Mouse (Mus musculus) embryonic stem cell, embryonic (primary cell): Measurements from ENCODE around the gene Rcbtb2.

Experiments used
- CTCF ChIA-PET, 4 experiments: fragments of 300-600 bp in 2 of 4; fragments of 350-600 bp in 2 of 4; sonication (Branson Sonifier 250); formaldehyde crosslinking; loops; one replicate each; lab custom pipeline; 2022; ENCODE audit warnings: inconsistent platforms in 2 of 4; lab: Charles Lee
- POLR2A ChIA-PET, 4 experiments: fragments of 300-600 bp in 2 of 4; fragments of 350-600 bp in 2 of 4; sonication (Branson Sonifier 250); formaldehyde crosslinking; loops; one replicate each; lab custom pipeline; 2022; ENCODE audit warnings: antibody characterized with exemption in 4 of 4, inconsistent platforms in 1 of 4; lab: Charles Lee

The Rcbtb2 gene

GRCm38 (mm10) chr14:73137234-73137633, 14.4 kb downstream of the Rcbtb2 start:
- POLR2A ChIA-PET, result interaction anchor here in 1 of 4 experiments (0.5 kb wide), 1 partner anchor 394 kb away, joined by 7 read pairs; no protein-coding TSS in a partner anchor
- CTCF ChIA-PET, result no interaction called here

GRCm38 (mm10) chr14:73138483-73138882, 15.6 kb downstream of the Rcbtb2 start:
- POLR2A ChIA-PET, result no interaction called here
- CTCF ChIA-PET, result no interaction called here

- CTCF ChIA-PET, result no interaction called here
- POLR2A ChIA-PET, result no interaction called here
These were observed 17.0 kb downstream of the Rcbtb2 start for GRCm38 (mm10) chr14:73139866-73140265.

- CTCF ChIA-PET, result no interaction called here
- POLR2A ChIA-PET, result interaction anchor here in 2 of 4 experiments (1.1 to 2.9 kb wide), 4 partner anchors 10 to 96 kb away, joined by 4 to 12 read pairs (median 7); partner anchors contain the start of gene Lpar6 (in 1 of the 2)
These were observed 19.0 kb downstream of the Rcbtb2 start for GRCm38 (mm10) chr14:73141800-73142199.

- CTCF ChIA-PET, result interaction anchor here in 2 of 4 experiments (0.6 to 1.0 kb wide), 3 partner anchors 36 to 160 kb away, joined by 3 to 4 read pairs (median 4); no protein-coding TSS in a partner anchor
- POLR2A ChIA-PET, result interaction anchor here in 3 of 4 experiments (0.6 to 2.9 kb wide), 13 partner anchors 9 to 1848 kb away, joined by 3 to 12 read pairs (median 4); partner anchors contain the start of gene Lpar6 (in 1 of the 3)
These were observed 19.6 kb downstream of the Rcbtb2 start for GRCm38 (mm10) chr14:73142421-73142895.

GRCm38 (mm10) chr14:73142896-73143709, 20.3 kb downstream of the Rcbtb2 start:
- POLR2A ChIA-PET, result interaction anchor here in 3 of 4 experiments (0.5 to 2.9 kb wide), 17 partner anchors 9 to 1848 kb away, joined by 3 to 12 read pairs (median 3); partner anchors contain the start of gene Lpar6 (in 1 of the 3)
- CTCF ChIA-PET, result interaction anchor here in 2 of 4 experiments (0.6 to 1.0 kb wide), 3 partner anchors 36 to 160 kb away, joined by 3 to 4 read pairs (median 4); no protein-coding TSS in a partner anchor

GRCm38 (mm10) chr14:73143710-73144420, 21.0 kb downstream of the Rcbtb2 start:
- ChIA-PET POLR2A (interaction anchor here in 3 of 4 experiments (0.5 to 2.9 kb wide), 9 partner anchors 8 to 220 kb away, joined by 3 to 9 read pairs (median 3); no protein-coding TSS in a partner anchor), CTCF (no interaction called here)

- POLR2A ChIA-PET, result no interaction called here
These were observed 22.7 kb downstream of the Rcbtb2 start for GRCm38 (mm10) chr14:73145531-73145930.

GRCm38 (mm10) chr14:73146721-73147120, 23.9 kb downstream of the Rcbtb2 start:
- ChIA-PET CTCF (no interaction called here), POLR2A (interaction anchor here in 1 of 4 experiments (0.7 kb wide), 1 partner anchor 421 kb away, joined by 6 read pairs; no protein-coding TSS in a partner anchor)

More at GRCm38 (mm10) chr14:73145531-73145930, 22.7 kb downstream of the Rcbtb2 start:
- CTCF ChIA-PET, result no interaction called here

- ChIA-PET CTCF (no interaction called here), POLR2A (no interaction called here)
These were observed 25.3 kb downstream of the Rcbtb2 start for GRCm38 (mm10) chr14:73148125-73148524.

GRCm38 (mm10) chr14:73161303-73161702, 38.5 kb downstream of the Rcbtb2 start:
- ChIA-PET CTCF (no interaction called here), POLR2A (no interaction called here)

GRCm38 (mm10) chr14:73162192-73162800, 39.5 kb downstream of the Rcbtb2 start:
- ChIA-PET CTCF (no interaction called here), POLR2A (interaction anchor here in 1 of 4 experiments (0.7 kb wide), 1 partner anchor 86 kb away, joined by 4 read pairs; no protein-coding TSS in a partner anchor)

- ChIA-PET POLR2A (interaction anchor here in 1 of 4 experiments (1.3 kb wide), 1 partner anchor 10 kb away, joined by 3 read pairs; no protein-coding TSS in a partner anchor), CTCF (no interaction called here)
These were observed 40.6 kb downstream of the Rcbtb2 start for GRCm38 (mm10) chr14:73163363-73163998.

- CTCF ChIA-PET, result no interaction called here
- POLR2A ChIA-PET, result no interaction called here
These were observed 42.3 kb downstream of the Rcbtb2 start for GRCm38 (mm10) chr14:73165136-73165535.

GRCm38 (mm10) chr14:73168605-73169004, 45.8 kb downstream of the Rcbtb2 start:
- ChIA-PET CTCF (interaction anchor here in 1 of 4 experiments (1.4 kb wide), 1 partner anchor 134 kb away, joined by 3 read pairs; no protein-coding TSS in a partner anchor), POLR2A (interaction anchor here in 1 of 4 experiments (1.0 kb wide), 1 partner anchor 12 kb away, joined by 3 read pairs; no protein-coding TSS in a partner anchor)

GRCm38 (mm10) chr14:73169926-73170844, 47.3 kb downstream of the Rcbtb2 start:
- ChIA-PET CTCF (interaction anchor here in 1 of 4 experiments (0.6 kb wide), 1 partner anchor 16 kb away, joined by 3 read pairs; no protein-coding TSS in a partner anchor), POLR2A (no interaction called here)
